Mouse (Mus musculus) right cerebral cortex, postnatal 10 days (tissue): Measurements from ENCODE around the gene Gm29427.

Experiments
- DNase-seq, 2 experiments: peaks; one replicate each; pipeline ENCODE4 v3.0.0; 2021; ENCODE audit warnings: low spot score in 2 of 2

Gene Gm29427

DNA sequence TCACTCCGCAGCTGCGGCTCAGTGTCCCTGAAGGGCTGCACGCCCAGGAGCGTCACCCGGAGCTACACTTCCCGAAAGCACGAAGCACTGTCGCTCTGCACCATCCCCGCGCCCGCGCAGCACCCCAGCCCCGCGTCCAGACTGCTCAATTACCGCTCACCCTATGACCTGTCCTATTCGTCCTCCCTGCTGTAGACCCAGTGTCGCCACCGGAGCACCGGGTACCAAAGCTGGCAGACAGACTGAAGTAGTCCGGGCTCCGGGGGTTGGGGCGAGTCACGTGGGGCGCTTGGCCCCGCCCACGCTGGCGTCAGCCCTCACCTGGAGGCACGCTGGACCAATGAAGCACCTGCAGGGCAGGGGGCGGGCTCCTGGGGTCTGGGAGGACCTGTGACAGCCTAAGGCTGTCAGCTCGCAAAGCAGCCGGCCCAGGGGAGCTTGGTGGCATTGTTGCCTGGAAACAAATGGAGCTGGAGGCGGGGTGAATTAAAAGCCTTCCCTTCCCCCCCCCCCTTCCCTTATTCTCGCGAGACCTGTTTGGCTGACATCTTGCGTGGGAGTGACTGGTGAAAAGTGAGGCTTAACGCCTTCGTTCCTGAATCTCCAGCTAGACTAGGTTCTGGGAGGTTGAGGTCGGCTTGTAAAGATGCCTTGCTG lies at the start of gene Gm29427:
Gm29427 (minus strand) TSS at position 239 of the 657 bp plus-strand sequence.
- DNase-seq, result peak; percentile 95 to 96

DNA sequence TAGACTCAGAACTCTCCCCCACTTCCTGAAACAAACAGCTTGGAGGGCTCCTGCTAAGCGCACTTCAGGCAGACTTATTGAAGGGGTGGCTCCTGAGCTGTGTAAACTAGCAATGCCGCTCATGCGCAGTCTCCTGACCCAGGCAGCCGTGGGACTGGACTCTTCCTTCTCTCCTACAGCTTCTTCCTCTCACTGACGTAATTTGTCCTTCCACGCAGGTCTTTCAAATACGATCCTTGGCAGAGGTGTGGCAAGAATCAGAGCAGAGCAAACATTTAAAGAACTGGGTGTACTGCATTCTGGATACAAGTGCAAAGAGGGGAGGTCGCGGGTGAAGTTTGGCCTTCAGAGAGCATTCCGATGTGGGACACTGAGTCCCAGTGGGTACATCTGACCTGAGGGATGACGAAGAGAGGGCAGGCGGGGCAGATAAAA lies 48.4 kb upstream of the Gm29427 start:
- DNase-seq, result no peak

DNA sequence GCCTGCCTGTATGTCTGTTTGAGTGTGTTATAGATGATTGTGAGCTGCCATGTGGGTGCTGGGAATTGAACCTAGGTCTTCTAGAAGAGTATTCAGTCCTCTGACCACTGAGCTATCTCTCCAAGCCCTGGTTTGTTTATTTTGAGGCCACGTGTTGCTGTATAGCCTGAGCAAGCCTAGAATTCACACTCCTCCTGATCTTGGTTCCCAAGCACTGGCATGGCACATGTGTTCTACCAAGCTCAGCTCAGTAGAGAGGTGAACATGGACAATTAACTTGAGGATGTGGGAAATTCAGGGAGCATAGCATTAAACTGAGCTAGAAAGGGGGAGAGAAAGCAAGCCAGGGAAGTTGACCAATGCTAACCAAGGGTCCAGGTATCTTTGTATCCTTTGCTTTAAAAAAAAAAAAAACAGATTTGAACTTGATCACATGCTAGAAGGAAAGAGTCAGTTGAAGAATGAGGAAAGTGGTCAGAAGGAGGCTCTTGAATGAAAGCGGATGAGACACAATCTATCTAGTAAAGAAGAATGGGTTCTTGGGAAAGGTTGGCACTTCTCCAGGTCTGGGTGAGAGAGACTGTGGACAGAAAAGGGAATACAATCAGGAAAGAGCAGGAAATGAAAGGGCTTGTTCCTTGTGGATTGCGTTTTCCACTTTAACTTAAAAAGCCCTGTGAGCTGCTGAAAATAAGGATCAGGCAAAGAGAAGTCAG lies 46.6 kb upstream of the Gm29427 start:
- DNase-seq, result no peak

DNA sequence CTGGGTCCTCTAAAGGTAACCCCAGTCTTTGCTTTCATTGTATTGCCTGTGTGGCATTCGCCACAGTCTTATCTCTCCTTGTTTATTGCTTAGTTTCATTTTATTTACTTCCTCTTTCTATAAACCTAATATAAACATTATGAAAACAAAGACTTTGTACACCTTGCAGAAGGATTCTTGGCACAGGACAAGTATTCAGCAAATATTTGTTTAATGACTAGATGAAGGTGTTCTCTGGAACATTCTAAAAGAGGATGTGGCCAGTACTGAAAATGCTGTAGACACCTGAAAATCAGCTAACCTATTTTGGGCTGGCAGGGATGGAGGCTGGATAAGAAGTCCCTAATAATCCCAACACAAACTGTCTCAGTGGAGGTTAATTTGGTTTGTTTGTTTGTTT lies 46.0 kb upstream of the Gm29427 start:
- no peak for DNase-seq

DNA sequence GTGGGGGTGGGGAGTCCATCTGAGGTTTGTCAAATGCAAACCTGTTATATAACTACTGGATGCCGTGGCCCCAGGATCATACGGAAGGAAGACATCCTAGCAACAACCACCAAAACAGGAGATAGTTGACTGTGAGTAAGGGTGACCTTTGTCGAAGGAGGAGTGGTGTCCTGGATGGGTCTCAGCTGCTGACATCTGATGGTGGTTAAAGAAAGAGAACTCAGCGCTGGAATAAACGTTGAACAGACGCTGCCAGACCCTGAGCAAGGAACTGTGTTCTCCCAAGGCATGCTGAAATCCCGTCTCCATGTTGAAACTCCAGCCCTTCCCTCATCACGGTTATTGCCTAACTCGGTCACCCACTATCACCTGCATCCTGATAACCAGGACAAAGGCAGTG lies 44.1 kb upstream of the Gm29427 start:
- DNase-seq, result no peak

DNA sequence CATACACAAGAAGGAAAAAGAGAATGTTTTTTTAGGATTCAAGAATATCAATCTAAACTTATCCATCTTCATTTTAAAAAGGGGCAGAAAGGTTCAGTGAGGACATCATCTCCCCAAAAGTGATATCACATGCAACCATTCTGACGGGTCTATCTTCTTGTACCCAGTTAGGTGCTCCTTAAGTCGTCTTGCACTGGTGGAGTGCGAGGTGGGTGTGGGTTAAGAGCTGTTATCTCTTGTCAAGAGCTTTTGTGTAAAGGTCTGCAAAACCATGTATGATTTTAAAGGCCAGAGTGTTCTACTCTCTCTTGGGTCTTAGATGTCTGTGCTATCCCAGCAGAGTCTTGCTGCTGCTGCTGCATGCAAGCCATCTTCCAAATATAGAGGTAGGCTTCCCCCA lies 31.2 kb upstream of the Gm29427 start:
- no peak for DNase-seq

DNA sequence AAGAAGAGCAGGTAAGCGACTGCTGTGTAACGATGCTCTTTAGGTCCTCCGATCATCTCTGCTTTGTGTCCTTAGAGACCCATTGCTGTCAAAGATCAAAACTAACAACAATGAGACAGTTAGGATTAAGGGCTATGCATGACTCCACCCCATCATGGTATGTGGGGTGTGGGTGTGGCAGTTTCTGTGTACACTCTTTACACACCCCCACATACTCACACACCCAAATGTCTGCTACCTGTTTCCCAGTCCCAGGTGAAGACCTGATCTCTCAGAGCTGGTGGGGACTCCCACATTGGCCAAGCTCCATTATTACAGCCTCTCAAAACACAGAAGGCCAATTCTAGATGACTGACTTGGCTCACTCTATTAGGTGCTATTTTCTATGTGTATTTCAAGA lies 30.0 kb upstream of the Gm29427 start:
- DNase-seq, result no peak

DNA sequence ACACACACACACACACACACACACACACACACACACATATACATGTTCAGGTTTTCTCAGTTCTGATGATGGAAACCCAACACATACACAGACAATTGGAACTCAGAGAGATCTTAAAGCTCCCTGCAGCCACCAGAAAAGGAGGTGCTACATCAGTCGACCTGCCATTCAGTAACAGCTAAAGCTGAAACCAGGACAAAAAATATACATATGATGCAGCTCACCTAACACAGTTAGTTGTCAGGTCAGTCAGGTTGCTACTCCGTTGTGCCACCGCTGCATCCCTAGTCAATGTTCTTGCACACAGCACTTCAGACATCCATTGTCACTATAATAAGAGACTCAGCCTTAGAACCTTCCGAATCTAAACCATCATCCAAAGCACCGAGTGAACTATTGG lies 29.4 kb upstream of the Gm29427 start:
- no peak for DNase-seq

DNA sequence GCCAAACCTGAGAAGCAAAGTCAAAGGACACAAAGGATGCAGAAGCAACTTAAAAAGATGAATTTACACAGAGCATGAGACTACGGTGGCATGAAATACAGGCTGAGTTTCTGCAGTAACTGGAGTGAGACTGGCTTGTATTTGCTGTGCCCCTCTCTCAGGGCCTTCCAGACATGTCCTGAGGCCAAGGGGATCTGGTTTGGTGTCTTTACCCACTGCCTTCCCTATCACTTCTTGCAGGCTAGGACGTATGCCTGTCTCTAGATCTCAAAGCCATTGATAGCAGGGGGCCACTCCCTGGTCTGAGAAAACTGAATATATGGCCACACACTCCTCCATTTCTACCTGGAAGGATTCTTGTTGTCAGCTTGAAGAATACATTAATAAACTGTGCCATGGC lies 28.6 kb upstream of the Gm29427 start:
- DNase-seq, result no peak

DNA sequence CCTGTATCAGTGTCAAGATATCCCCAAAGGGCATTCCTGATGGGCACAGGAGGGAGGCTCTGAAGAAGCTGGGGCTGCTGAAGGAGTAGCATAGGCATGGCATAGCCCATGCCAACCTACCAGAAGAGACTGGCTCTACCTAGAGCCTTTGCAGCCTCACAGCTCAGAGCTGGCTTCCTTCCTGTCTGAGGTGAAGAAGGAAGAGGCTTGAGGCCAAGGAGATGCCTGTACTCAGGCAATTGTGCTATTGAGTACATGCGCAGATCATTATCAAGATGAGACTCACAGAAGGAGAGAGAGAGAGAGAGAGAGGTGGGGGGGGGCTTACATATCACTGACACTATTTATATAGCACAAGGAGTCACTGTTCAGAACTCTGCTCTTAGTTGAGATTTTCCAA lies 28.2 kb upstream of the Gm29427 start:
- DNase-seq, result no peak

DNA sequence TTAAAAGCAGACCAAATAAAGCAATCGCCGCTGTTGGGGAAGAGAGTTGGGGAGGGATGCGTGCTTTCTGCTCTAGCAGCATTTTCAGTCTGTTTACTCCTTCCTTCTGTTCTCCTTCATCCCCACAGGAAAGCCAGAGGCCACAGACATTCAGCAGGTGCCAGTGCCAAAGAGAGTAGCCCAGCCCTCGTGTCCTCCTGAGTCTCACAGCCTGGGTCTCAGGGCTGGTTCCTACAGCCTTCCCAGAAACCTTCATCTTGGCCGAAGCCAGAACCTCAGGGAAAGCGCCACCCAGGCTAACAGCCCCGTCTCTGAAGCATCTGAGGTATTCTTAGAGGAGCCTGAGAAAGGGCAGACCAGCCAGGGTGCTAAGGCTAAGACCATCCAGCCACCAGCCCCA lies 26.6 kb upstream of the Gm29427 start:
- no peak for DNase-seq

DNA sequence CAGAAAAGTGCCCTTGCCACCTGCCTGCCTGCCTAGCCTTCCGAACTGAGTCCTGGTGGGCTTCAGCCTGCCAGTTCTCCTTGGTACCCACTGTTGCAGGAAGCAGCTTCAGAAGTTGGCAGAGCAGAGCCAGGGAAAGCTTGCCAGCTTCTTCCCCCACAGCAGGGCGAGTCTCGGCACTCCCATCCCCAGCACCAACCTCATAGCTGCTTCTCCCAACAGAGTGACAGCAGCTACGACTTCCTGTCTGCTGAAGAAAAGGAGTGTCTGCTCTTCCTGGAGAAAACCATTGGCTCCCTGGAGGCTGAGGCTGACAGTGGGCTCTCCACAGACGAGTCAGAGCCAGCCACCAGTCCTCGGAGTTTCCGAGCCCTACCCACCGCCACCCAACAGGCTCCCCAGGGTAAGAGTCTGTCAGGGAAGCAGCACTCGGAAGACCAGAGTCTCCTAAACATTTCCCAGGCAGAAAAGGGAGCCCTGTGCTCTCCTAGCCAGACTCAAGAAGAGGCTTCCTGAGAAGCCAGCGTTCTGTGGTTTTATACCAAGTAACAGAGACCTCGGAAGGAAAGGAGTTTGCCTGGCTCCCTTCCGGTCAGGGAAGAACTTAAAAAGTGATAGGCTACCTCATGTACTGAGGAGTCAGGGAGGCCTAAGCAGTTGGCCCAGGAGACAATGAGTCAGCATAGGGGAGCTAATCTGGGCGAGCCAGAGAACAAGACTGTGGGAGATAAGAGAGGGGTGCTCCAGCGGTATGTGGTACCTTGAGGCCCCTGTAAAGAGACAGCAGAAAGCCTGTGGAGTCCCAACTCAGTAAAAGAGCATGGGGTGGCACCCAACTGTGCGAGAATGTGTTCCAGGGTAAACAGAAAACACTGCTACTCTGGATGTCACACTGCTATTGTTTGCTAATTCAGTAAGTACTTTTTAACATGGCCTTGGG lies 25.5 kb upstream of the Gm29427 start:
- peak; percentile 75 to 80 for DNase-seq

DNA sequence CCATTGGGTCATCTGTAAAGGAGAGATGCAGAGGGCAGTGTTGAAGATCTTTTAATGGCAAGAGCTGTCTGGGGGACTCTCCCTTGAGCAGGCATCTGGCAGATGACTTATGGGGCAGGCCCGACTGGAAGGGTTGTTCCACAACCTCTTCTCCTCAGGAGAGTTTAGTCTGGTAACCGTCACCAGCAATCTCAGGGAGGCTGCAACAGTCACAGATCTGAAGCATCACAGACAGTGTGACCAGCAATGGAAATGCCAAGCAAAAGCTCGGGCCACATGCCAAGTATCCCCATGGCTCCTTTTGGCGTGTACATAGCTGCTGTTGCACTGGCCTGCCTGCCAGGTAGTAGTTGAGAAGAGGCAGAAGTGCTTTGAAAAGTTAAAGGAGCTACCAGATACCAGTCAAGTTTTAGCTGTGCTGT lies 24.6 kb upstream of the Gm29427 start:
- DNase-seq, result peak in 1 of 2 experiments; percentile 44

DNA sequence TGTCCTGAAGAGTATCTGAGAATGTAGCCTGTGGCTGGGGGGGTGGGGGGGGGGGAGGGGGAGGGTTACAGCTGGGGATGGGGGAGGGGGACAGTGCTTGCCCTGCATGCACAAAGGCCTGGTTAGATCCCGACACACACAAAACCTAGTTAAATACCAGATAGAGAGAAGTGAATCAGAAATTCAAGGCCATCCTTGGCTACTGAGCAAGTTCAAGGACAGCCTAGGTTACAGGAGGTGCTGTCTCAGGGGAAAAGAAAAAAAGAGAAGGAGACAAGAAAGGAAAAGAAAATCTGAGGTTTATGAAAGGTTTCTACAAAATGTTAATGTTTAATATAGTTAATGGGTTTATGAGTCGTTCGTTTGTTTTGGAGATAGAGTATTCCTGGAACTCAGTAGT lies 24.0 kb upstream of the Gm29427 start:
- no peak for DNase-seq

DNA sequence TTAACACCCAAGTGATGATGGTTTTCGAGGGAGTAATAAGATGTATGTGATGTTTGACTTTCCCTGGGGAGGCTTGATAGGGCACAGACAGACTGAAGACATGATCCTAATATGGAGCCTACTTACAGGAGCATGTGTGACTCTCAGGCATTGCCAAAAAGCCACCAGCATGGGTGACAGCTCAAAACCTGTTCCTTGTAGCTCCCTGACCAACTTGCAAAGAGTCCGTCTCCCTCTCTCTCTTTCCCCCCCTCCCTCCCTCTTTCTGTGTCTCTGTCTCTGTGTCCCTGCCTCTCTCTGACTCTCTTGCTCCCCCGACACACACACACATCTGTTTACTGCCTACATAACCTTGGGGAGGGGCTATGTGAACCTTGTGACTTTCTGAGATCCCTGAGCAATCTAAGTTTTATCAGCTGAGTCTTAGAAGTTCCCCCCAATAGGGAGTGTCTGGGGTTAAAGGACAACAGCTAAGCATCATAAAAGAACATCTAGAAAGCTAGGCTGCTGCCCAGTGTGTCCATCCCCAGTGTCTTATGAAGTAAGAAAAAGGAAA lies 23.0 kb upstream of the Gm29427 start:
- no peak for DNase-seq

DNA sequence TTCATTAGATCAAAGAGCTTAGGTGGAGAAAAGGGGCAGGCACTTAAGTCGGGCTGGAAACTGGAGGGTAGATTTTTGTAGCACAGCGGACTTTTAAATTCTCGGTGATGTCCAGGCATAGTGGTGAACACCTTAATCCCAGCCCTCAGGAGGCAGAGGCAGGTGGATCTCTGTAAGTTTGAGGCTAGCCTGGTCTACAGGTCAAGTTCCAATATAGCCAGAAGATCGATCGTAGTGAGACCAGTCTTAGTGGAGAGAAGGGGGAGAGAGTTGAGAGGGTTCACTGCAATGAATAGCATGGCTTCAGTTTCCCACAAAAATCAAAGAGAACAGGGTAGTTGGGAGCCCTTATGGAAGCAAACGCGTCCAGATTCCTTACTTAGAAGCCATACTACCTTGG lies 22.3 kb upstream of the Gm29427 start:
- DNase-seq, result no peak

DNA sequence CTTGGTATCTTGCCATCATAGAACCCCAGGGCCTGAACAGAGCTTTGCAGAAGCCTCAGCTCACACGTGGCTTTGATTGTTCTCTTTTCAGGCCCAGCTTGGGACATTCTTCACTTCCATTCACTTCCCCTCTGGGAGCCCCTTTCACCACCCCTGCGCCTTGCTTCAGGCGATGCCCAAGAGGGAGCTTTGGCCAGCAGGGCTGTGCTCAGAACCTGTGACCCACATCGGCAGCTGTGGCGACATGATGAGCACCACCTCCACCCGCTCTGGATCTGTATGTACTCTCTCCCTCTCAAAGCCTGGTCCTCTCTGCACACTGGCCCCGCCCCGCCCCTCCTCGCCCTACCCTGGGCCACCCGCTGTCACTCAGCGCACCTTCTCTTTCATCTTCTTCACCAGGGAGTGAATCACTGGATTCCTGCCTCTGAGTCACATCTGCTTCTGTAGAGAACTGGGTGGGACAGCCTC lies 21.8 kb upstream of the Gm29427 start:
- DNase-seq, result no peak

DNA sequence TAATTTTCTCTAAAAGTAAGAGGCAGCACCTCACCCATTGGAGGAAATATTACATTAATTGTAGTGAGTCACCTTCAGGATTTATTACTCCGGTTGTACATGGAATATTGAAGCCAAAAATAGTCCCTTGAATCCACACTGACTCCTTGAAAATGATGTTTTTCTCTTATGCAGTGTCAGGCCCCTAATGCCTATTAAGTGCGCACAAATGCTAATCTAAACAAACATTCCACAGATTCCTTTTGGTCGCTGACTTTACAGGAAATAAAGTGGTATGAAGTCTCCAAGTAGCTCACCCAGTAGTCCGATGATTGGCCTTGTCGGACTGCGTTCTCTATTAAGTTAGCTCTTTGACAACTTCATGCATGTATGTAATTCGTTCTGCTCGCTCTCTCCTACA lies 19.3 kb upstream of the Gm29427 start:
- no peak for DNase-seq

DNA sequence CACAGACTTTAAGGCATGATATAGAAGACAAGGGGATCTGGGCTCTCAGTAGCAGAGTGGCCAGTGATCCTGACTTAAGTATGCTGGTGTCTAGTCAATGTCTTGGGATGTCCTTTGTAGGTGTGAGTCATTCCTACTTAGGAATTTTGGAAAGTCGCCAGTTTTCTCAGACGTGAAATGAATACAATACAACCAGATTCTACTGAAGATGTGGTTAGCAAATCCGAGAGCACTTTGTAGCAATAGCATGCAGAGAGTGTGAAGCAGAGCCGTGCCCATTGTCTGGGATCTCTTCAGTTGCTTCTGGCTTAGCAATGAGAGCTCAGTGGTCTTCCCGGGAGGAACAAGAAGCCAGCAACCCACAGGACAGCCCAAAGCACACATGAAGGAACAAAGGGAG lies 18.9 kb upstream of the Gm29427 start:
- no peak for DNase-seq

DNA sequence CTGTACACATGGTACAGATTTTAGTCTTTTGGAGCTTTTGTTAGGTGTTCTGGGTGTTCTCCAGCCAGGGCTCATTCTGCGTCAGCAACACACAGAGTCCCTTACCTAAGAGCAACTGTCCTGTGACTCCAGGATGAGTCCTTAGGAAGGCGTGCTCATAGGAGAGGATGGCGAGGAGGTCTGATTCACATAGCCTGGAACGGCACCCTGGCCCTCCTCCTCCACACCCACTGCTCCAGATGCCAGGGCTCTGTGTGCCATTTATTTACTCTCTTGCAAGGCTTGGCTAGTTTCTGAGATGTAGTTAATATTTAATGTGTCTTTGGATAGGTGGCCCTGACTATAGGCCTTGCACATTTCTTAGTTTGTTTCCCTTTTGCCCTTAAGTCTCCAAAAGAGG lies 18.1 kb upstream of the Gm29427 start:
- no peak for DNase-seq

DNA sequence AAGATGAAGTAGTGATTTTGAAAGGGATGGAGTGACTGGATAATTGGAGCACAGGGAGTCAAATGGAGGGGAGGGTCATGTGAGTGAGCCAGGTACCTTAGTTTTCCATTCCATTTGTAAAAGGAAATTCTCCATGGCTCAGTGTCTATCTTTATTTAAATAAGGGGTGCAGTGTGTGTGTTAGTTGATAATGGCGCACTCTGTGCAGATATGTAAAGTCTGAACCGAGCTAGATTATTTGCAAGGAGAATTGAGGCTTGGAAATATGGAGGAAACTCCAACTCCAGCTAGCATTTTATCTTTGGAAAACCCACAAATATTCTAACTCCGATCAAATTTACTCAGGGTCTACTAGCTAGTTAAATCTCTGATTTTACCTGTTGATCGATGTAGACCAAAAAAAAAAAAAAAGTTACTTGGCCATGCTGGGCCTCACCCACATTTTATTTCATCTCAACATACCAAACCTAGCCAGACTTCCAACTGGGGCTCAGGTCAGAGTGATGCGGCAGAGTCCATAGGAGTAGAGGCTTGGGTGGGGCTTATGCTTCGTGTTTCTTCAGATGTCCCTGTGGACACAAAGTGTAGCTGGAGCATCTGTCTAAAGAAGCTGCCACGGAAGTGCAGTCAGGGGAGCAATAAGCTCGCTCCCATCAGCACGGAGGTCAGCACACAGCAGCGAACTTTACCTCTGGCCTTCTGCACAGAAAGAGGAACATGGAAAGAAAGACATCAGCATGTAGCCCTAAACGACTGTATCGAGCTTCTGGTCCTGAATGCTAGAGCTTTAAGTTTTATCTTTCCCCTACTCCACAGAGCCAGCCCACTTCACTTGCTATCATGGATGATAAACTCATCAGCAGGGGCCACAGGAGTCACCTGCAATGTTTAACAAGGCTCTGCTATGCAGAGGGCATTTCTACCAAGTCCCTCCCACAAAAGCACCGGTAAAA lies 17.4 kb upstream of the Gm29427 start:
- DNase-seq, result no peak
